Mouse (Mus musculus): ENCODE data around the gene Nkapd1.

DNA sequence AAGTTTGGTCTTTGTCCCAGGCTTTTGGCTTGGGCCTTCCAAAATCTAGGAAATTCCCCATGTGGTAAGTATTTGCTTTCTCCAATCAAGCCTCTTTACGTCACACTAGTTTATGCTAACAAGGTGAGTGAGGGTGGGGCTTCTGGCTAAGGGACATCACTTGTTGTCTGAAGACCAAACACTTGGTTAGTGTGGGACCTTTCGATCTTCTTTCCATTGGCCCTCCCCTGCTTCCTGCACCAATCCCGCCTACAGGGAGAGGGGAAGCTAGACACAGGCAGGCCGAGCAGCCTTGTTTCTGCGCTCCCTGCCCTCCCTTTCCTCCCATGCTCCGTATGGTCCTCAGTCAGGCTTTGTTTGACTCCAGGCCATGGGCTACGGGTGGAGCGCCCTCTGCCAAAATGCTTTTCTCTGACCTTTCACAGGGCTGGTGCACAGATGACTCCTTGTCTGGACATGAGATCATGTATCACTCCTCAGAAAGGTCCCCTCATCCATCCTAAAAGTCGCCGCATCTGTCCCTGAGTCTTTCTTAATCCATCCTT lies 29.6 kb upstream of the Nkapd1 start:
- TF ChIP-seq POLR2A (IDR thresholded peaks at IDR 0.05; ENCODE audit: low read depth, low read length) (no peak), CTCF (IDR thresholded peaks at IDR 0.05; ENCODE audit: extremely low read depth, insufficient read length, insufficient replicate concordance, low read depth, low read length) (no peak)

All from small intestine, adult 2 months (tissue).